Mouse (Mus musculus): Measurements from ENCODE around the gene Upk1a. TPM values are rescaled to one million over a fixed set of nuclear protein-coding genes. Genes with fewer than 3 reads are reported as not detected.
A peak's percentile ranks its signal among the peaks of the same experiment; 100 is the strongest.

Gene Upk1a
- polyA plus RNA-seq, 1 experiment: 2.1 TPM

GRCm38 (mm10) chr7:30584339-30584738, 28.3 kb downstream of the Upk1a start:
- Histone ChIP-seq H3K4me1 (ENCODE audit: control insufficient read depth, insufficient read depth, low read length) (peaks cover 1% of the 10 kb centered on the region; the same call in 1 of the 2 replicates), H3K27ac (ENCODE audit: insufficient read depth, low read length) (no peak overlapping the region), H3K4me3 (ENCODE audit: insufficient read depth, low read length) (no peak overlapping the region)
- TF ChIP-seq POLR2A (IDR thresholded peaks at IDR 0.05; ENCODE audit: extremely low read depth, insufficient read depth, low read length) (no peak), CTCF (IDR thresholded peaks at IDR 0.05; ENCODE audit: extremely low read depth, insufficient read depth, low read length) (no peak)

DNA sequence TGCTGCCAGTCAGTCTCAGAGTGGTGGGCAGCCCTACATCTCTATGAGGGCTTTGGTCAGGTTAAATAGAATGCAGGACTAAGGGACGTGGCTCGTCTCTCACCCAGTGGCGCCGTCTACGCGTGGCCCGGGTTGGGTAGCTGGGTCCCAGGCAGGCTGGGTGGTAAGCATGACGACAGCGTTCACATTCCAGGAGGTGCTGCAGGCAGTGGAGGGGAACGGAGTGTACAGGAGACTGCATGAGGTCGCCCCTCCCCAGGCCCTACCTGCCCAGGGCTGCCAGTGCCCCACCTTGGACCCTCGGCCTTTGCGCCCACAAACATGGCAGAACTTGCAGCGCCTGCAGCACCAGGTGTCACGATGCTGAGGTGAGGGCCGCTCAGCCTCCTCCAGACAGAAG, 31.1 kb downstream of the Upk1a start:
- H3K4me3 ChIP-seq (ENCODE audit: insufficient read depth, low read length): no peak overlapping the region
- no peak overlapping the region for H3K27ac ChIP-seq (ENCODE audit: insufficient read depth, low read length)
- H3K4me1 ChIP-seq (ENCODE audit: control insufficient read depth, insufficient read depth, low read length): no peaks in the 10 kb centered on the region
- TF ChIP-seq POLR2A (IDR thresholded peaks at IDR 0.05; ENCODE audit: extremely low read depth, insufficient read depth, low read length) (no peak), CTCF (IDR thresholded peaks at IDR 0.05; ENCODE audit: extremely low read depth, insufficient read depth, low read length) (no peak)

DNA sequence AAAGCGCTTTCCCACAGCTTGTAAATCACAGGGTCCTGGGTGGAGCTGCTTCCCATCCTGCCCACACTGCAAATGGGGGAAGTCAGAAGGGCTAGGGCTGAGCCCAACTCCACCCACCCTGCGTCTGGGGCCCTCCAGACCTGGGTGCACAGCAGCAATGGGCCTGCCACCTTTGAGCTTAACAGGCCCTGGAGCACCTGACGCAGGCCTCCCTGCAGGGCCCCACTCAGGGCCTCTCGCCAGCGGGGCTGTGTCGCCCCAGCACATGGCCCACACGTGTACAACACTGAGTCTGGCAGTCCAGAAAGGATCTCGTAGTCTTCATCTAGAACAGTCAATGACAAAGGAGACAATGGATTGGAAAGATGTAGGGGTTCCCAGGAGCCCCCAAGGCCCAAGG, 32.7 kb downstream of the Upk1a start:
- no peak overlapping the region for H3K27ac ChIP-seq (ENCODE audit: insufficient read depth, low read length)
- no peak overlapping the region for H3K4me3 ChIP-seq (ENCODE audit: insufficient read depth, low read length)
- TF ChIP-seq POLR2A (IDR thresholded peaks at IDR 0.05; ENCODE audit: extremely low read depth, insufficient read depth, low read length) (no peak), CTCF (IDR thresholded peaks at IDR 0.05; ENCODE audit: extremely low read depth, insufficient read depth, low read length) (no peak)
- no peaks in the 10 kb centered on the region for H3K4me1 ChIP-seq (ENCODE audit: control insufficient read depth, insufficient read depth, low read length)

- no peak for TF ChIP-seq POLR2A (IDR thresholded peaks at IDR 0.05; ENCODE audit: extremely low read depth, insufficient read depth, low read length)
- no peak for TF ChIP-seq CTCF (IDR thresholded peaks at IDR 0.05; ENCODE audit: extremely low read depth, insufficient read depth, low read length)
- Histone ChIP-seq H3K27ac (ENCODE audit: insufficient read depth, low read length) (no peak overlapping the region), H3K4me3 (ENCODE audit: insufficient read depth, low read length) (no peak overlapping the region), H3K4me1 (ENCODE audit: control insufficient read depth, insufficient read depth, low read length) (no peaks in the 10 kb centered on the region)
Observed at GRCm38 (mm10) chr7:30572969-30573368, 39.7 kb downstream of the Upk1a start.

DNA sequence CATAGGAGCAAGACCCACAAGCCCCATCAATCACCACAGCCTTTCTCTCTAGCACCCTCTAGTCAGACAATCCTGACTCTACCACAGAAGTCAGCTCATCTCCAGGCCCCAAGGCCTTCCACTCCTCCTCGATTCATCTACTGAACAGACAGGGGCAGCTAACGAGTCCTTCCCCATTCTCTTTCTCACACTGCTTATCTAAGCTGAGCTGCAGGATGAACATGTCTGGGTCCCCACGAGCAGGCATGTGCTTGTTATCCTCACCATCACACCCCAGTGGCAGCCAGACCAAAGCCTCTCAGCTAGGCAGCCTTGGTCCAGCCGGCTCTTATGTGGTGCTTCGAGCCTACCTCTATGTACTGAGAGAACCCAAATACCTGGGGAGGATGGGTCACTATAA, 40.3 kb downstream of the Upk1a start:
- no peak overlapping the region for H3K4me3 ChIP-seq (ENCODE audit: insufficient read depth, low read length)
- no peak overlapping the region for H3K27ac ChIP-seq (ENCODE audit: insufficient read depth, low read length)
- TF ChIP-seq POLR2A (IDR thresholded peaks at IDR 0.05; ENCODE audit: extremely low read depth, insufficient read depth, low read length): no peak
- no peak for TF ChIP-seq CTCF (IDR thresholded peaks at IDR 0.05; ENCODE audit: extremely low read depth, insufficient read depth, low read length)
- no peaks in the 10 kb centered on the region for H3K4me1 ChIP-seq (ENCODE audit: control insufficient read depth, insufficient read depth, low read length)

- Histone ChIP-seq H3K4me1 (ENCODE audit: control insufficient read depth, insufficient read depth, low read length) (peaks cover 3% of the 10 kb centered on the region; the same call in 1 of the 2 replicates), H3K4me3 (ENCODE audit: insufficient read depth, low read length) (no peak overlapping the region), H3K27ac (ENCODE audit: insufficient read depth, low read length) (no peak overlapping the region)
- TF ChIP-seq POLR2A (IDR thresholded peaks at IDR 0.05; ENCODE audit: extremely low read depth, insufficient read depth, low read length): no peak
- no peak for TF ChIP-seq CTCF (IDR thresholded peaks at IDR 0.05; ENCODE audit: extremely low read depth, insufficient read depth, low read length)
Observed at GRCm38 (mm10) chr7:30567555-30567954, 45.1 kb downstream of the Upk1a start.

GRCm38 (mm10) chr7:30566033-30566432, 46.6 kb downstream of the Upk1a start:
- Histone ChIP-seq H3K4me3 (ENCODE audit: insufficient read depth, low read length) (no peak overlapping the region), H3K4me1 (ENCODE audit: control insufficient read depth, insufficient read depth, low read length) (peaks cover 3% of the 10 kb centered on the region; the same call in 1 of the 2 replicates), H3K27ac (ENCODE audit: insufficient read depth, low read length) (no peak overlapping the region)
- TF ChIP-seq POLR2A (IDR thresholded peaks at IDR 0.05; ENCODE audit: extremely low read depth, insufficient read depth, low read length) (no peak), CTCF (IDR thresholded peaks at IDR 0.05; ENCODE audit: extremely low read depth, insufficient read depth, low read length) (no peak)

DNA sequence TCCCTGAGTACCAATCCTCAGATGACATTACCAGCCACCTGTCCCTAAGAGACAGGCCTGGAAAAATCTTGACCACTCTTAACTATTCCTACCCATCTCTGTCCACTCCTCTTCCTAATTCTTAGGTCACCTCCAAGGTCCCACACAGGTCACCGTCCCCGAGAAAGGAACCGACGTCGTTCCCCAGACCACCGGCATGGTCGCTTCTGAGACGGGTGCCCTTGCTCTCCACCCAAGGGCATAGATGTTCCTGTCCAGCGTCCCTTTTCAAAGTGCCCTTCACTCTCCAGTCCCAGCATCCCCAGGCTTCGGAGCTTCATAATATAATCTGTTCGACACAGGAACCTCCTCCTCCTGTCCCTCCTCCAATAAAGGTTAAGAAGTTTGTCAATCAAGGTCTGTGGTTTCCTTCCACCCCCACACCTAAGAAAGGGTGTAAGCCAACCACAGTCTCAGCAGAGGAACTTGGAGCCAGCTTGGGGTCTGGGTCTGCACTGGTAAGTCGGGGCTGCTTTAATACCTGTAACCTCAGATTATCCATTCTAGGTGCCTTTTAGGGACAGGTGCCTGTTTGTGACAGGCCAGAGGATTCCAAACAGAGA, 47.6 kb downstream of the Upk1a start, which contains the start of gene Igflr1:
Igflr1 (plus strand) TSS at position 458 of the 602 bp plus-strand sequence.
- no peak for TF ChIP-seq POLR2A (IDR thresholded peaks at IDR 0.05; ENCODE audit: extremely low read depth, insufficient read depth, low read length)
- no peak for TF ChIP-seq CTCF (IDR thresholded peaks at IDR 0.05; ENCODE audit: extremely low read depth, insufficient read depth, low read length)
- H3K27ac ChIP-seq (ENCODE audit: insufficient read depth, low read length): no peak within 1 kb of the TSS
- H3K4me1 ChIP-seq (ENCODE audit: control insufficient read depth, insufficient read depth, low read length): peaks cover 3% of the 10 kb centered on the region; the same call in 1 of the 2 replicates
- H3K4me3 ChIP-seq (ENCODE audit: insufficient read depth, low read length): no peak within 1 kb of the TSS; the same call in 1 of the 2 replicates

DNA sequence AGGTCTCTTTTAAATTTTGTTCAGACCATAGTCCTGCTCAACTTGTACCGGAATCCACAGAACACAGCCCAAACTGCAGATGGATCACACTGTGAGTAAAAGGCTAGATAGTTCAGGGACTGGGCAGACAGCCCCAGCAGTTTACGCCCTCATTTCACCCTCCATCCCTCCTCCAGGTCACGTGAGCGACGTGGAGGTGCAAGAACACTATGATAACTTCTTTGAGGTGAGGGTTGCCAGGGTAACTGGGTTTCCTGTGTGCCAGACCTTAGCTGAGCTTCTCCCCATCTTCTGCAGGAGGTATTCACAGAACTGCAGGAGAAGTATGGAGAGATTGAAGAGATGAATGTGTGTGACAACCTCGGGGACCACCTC, 48.8 kb downstream of the Upk1a start:
- Histone ChIP-seq H3K27ac (ENCODE audit: insufficient read depth, low read length) (no peak overlapping the region), H3K4me3 (ENCODE audit: insufficient read depth, low read length) (peak overlapping the region; percentile 50), H3K4me1 (ENCODE audit: control insufficient read depth, insufficient read depth, low read length) (peaks cover 3% of the 10 kb centered on the region; the same call in 1 of the 2 replicates)
- TF ChIP-seq CTCF (IDR thresholded peaks at IDR 0.05; ENCODE audit: extremely low read depth, insufficient read depth, low read length): no peak
- no peak for TF ChIP-seq POLR2A (IDR thresholded peaks at IDR 0.05; ENCODE audit: extremely low read depth, insufficient read depth, low read length)
